Comparison of ENCODE assay signal across 7 mouse cellular contexts in genomic region chr1:188363548-188363947, GRCm38 (mm10).
DNase-seq lines count a peak whose midpoint lies in the region.

No protein-coding gene starts in this region.

- intact Hi-C loops in heart, postnatal 14 days (cut with DNase I): no loop called here
- intact Hi-C loops in heart, postnatal 25 days (cut with DNase I): no loop called here
- intact Hi-C loops in heart, postnatal 36 days (cut with DNase I): no loop called here

- peak; percentile 37 to 53 for DNase-seq in heart, postnatal 14 days
- DNase-seq in heart, postnatal 25 days (ENCODE audit: low spot score): no peak
- peak; percentile 89 for DNase-seq in 3T3-L1 (ENCODE audit: low read depth, low spot score)
- peak; percentile 87 for DNase-seq in Muller cell, postnatal 12 days (ENCODE audit: inconsistent ontology term)
- DNase-seq in heart, postnatal 36 days: peak; percentile 26 to 31
- no peak for DNase-seq in urinary bladder, postnatal 14 days (ENCODE audit: low spot score)
- DNase-seq in urinary bladder, postnatal 4 days (ENCODE audit: low spot score in 2 of 2): no peak

Comparison
In these comparisons a context has a peak if more than half of its experiments do, and no peak if none do; other contexts are left out.
1. DNase-seq: peak in heart, postnatal 14 days (2 of 2), 3T3-L1 (single experiment), Muller cell, postnatal 12 days (single experiment) and heart, postnatal 36 days (2 of 2); none in heart, postnatal 25 days (single experiment), urinary bladder, postnatal 14 days (single experiment) and urinary bladder, postnatal 4 days (0 of 2).